Mouse (Mus musculus): Measurements from ENCODE around the gene Hnrnpk. TPM values are rescaled to one million over a fixed set of nuclear protein-coding genes. Genes with fewer than 3 reads are reported as not detected.

Gene Hnrnpk
- 965 and 1,140 TPM in 2 replicates for polyA plus RNA-seq (2012; rRNA removed)

DNA sequence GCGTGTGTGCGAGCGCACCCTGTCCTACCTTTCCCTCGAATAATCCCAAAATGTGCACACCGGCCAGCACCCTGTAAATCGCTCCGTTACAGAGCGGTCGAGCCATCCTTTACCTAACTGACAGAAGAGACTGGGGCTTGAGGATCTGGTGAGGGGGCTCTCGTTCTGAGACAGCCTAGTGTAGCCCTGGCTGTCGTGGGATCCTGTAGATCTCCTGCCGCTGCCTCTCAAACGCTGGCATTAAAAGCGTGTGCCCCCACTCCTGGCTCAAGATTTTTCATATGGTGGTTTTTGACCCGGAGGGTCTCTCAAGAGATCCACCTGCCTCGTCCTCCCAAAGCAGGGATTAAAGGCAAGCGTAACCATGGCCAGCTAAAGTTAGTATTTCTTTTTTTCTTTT is at the start of gene Hnrnpk:
Gene Hnrnpk, minus strand, starts transcription at position 101 of the 400 bp plus-strand sequence.

DNA sequence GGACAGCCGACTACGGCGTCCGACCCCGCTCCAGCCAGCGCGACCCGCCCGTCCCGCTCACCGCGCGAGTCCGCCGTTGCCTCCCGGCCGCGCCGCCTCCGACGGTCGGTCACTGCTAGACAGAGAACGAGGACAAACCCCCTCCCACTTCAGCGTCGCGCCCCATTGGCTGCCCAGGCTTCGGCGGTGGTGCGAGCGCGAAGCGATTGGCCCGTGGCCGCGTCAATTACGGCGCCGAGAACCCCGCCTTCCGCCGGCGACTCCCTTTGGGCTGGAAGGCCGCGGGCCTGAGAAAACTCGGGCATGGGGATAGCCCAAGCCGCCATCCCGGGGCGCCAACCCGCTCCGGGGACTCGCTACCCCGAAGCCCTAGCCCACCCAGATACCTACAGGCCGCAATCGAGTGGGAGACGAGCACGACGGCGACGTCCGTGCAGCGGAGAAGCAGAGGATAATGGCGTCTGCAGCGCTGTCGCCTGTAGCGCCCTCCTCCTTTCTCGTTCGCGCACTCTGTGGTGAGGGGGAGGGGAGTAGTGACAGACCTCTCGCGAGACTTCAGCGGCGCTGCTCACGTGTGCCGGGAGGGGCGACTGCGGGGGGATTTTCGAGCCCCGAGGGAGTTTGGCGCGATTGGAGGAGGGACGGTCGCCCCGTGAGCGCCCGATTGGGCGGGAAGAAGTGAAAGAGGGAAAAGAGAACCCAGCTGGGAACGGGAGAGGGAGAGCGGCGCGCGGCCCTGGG is 970 bp downstream of the Hnrnpk start, which contains the start of gene Rmi1:
Gene Rmi1, plus strand, starts transcription at position 246 of the 741 bp plus-strand sequence.

DNA sequence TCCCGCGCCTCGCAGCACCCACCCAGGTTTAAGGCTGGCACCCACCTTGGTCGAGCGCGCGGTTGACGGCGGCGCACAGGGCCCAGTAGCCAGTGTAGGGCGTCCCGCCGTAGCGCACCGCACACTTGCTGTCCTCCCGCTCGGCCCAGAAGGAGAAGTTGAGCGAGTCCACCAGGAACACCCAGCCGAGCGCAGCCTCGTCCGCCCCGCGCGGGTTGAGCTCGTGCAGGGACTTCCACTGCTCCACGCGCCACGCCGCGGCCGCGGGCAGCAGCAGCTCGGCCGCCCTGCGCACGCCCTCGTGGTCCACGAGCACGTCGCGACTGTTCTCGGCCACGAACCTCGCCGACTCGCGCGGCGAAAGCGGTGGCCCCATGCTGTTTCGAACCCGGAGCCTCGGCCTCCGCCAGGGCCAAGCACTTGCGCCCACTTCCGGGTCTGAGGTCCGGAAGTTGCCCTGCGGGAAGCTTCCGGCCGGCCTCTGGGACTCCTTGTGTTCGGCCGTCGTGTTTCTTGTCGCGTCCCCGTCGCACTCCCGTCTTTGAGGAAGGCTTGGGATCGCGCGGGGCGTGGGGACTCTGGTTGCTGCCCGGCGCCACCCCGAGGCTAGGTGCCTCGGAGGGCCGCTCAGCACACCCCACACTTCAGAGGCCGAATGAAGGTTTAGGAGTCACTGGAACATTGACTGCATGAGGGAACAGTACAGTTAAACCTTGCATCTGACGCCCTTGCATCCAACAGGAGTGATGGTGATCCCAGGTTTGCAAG is 18.2 kb downstream of the Hnrnpk start, which contains the start of gene 2210016F16Rik:
Gene 2210016F16Rik, minus strand, starts transcription at position 447 of the 768 bp plus-strand sequence.

DNA sequence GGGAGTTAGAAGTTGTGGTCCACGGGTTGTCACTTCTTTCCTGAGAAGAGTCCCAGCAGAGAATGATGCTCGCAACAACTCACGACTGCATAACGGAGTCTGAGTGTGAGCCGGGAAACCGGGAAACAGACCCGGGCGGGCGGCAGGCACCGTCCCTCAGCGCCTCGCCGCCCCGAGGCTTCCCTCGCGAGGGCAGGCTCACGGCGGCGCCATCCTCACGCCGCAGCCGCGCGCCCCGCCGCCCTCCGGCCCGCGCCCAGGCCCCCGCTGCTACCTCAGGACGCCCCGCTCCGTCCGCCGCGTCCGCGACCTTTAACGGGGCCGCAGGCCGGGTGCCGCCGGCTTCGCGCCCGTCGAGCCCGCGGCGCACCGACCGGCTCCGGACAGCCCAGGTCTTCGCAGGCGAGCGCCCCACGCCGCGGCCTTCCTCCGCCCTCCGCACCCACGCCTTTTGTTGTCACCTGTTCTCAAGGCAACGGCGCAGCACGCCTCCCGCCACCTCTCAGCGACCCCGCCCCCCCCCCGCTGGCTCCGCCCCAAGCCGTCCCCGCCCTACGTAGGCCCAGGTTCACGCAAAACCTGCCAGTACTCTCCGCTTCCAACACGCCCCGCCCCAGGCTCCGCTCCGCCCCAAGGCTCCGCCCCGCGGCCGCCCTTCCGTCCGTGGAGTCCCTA is 44.4 kb downstream of the Hnrnpk start, which contains the start of gene Kif27:
Gene Kif27, minus strand, starts transcription at position 494 of the 675 bp plus-strand sequence.

Other genes starting within 250 kb of the Hnrnpk start
- gene Idnk, start 245.7 kb downstream of the Hnrnpk start, polyA plus RNA-seq (2012; rRNA removed): 32.0 and 35.8 TPM in 2 replicates
- 98.5 and 108 TPM in 2 replicates for gene Ubqln1, start 187.7 kb downstream of the Hnrnpk start, polyA plus RNA-seq (2012; rRNA removed)
- 32.9 and 37.1 TPM in 2 replicates for gene Gkap1, start 127.6 kb downstream of the Hnrnpk start, polyA plus RNA-seq (2012; rRNA removed)
- gene Kif27, start 44.2 kb downstream of the Hnrnpk start, polyA plus RNA-seq (2012; rRNA removed): 2.2 TPM in 2 replicates
- 12.9 and 14.3 TPM in 2 replicates for gene 2210016F16Rik, start 18.1 kb downstream of the Hnrnpk start, polyA plus RNA-seq (2012; rRNA removed)
- 14.0 and 14.5 TPM in 2 replicates for gene Rmi1, start 1.1 kb downstream of the Hnrnpk start, polyA plus RNA-seq (2012; rRNA removed)
- gene Slc28a3, start 207.5 kb upstream of the Hnrnpk start, polyA plus RNA-seq (2012; rRNA removed): 0.09 and 0.10 TPM in 2 replicates